Mouse (Mus musculus) forebrain, embryonic 11.5 days (tissue): ENCODE measurements around the gene Snrpa. TPM values are rescaled to one million over a fixed set of nuclear protein-coding genes. Genes with fewer than 3 reads are reported as not detected.

ENCODE experiments used
- ATAC-seq: fragments of 200-750 bp; cut with Nextera tagmentation; replicated peaks from 2 replicates; pipeline ENCODE4 v1.8.0; 2017; ENCODE audit warnings: moderate TSS enrichment; ENCODE audit not compliant: low FRiP score
- DNase-seq: peaks from one replicate; pipeline ENCODE4 v3.0.0-alpha.2; 2017; ENCODE audit warnings: low spot score
- H3K27ac ChIP-seq: fragments of 300-500 bp; sonication (generic); 2 replicates; pipeline ENCODE4 v1.5.1; 2014; ENCODE audit warnings: low read depth, low read length
- H3K27me3 ChIP-seq: fragments of 300-500 bp; sonication (generic); 2 replicates; pipeline ENCODE4 v1.6.1; 2014; ENCODE audit warnings: mild to moderate bottlenecking, low read length, mixed read lengths; ENCODE audit not compliant: control insufficient read depth, insufficient read depth
- H3K36me3 ChIP-seq: fragments of 300-500 bp; sonication (generic); 2 replicates; pipeline ENCODE4 v1.6.1; 2014; ENCODE audit warnings: mild to moderate bottlenecking, low read length, moderate library complexity, mixed read lengths; ENCODE audit not compliant: control insufficient read depth, insufficient read depth
- H3K4me1 ChIP-seq: fragments of 300-500 bp; sonication (generic); replicated peaks from 2 replicates; pipeline ENCODE4 v1.6.1; 2014; ENCODE audit warnings: low read length, mixed read lengths; ENCODE audit not compliant: control insufficient read depth, insufficient read depth
- H3K4me2 ChIP-seq: fragments of 300-500 bp; sonication (generic); 2 replicates; pipeline ENCODE4 v1.6.1; 2014; ENCODE audit warnings: low read depth, mild to moderate bottlenecking, low read length, moderate library complexity, mixed read lengths; ENCODE audit not compliant: severe bottlenecking
- H3K4me3 ChIP-seq: fragments of 300-500 bp; sonication (generic); 2 replicates; pipeline ENCODE4 v1.5.1; 2014; ENCODE audit warnings: low read depth, low read length
- H3K9ac ChIP-seq: fragments of 300-500 bp; sonication (generic); 2 replicates; pipeline ENCODE4 v1.6.1; 2014; ENCODE audit warnings: low read length
- H3K9me3 ChIP-seq: fragments of 300-500 bp; sonication (generic); 2 replicates; pipeline ENCODE4 v1.6.1; 2016; ENCODE audit warnings: low read length, mixed read lengths; ENCODE audit not compliant: control insufficient read depth
- WGBS: fragments of 180-500 bp; shearing (Covaris S2); extraction: QIAGEN DNeasy Blood & Tissue Kit; methylation state at CpG from one replicate; pipeline ENCODE4 v1.1.7; 2014; 5-methylcytosine and 5-hydroxymethylcytosine counted together
- polyA plus RNA-seq: library from polyadenylated mRNA; unstranded; fragments of >200 nt; fragmentation: Nextera tagmentation; extraction: Ambion mirVana; gene quantifications from 2 replicates; pipeline ENCODE4 v1.2.1, GENCODE M21; 2014

Snrpa gene
- polyA plus RNA-seq, 1 experiment from 2014 or later: 369 TPM

- H3K4me2 ChIP-seq: no peak overlapping the region
- ATAC-seq: no peak
- peaks cover 4% of the 10 kb centered on the region; the same call in 1 of the 2 replicates for H3K4me1 ChIP-seq
- no peak overlapping the region for H3K4me3 ChIP-seq
- no peaks in the 10 kb centered on the region for H3K27me3 ChIP-seq
- H3K9ac ChIP-seq: no peak overlapping the region
- no peaks in the 10 kb centered on the region for H3K9me3 ChIP-seq
- no peak overlapping the region for H3K27ac ChIP-seq
- H3K36me3 ChIP-seq: no peaks in the 10 kb centered on the region; the same call in 1 of the 2 replicates
- DNase-seq: no peak
- WGBS: 92% methylated on average over 6 of the region's 6 CpGs
Measured at GRCm38 (mm10) chr7:27221939-27222338, 25.9 kb upstream of the Snrpa start.

GRCm38 (mm10) chr7:27219937-27220336 is 23.9 kb upstream of the Snrpa start:
- H3K4me3 ChIP-seq: no peak overlapping the region
- H3K9me3 ChIP-seq: no peaks in the 10 kb centered on the region
- H3K4me2 ChIP-seq: no peak overlapping the region
- no peak overlapping the region for H3K27ac ChIP-seq
- no peaks in the 10 kb centered on the region for H3K27me3 ChIP-seq
- DNase-seq (no peak), ATAC-seq (no peak)
- no peaks in the 10 kb centered on the region; the same call in 1 of the 2 replicates for H3K36me3 ChIP-seq
- H3K9ac ChIP-seq: no peak overlapping the region
- WGBS: 86% methylated on average over 11 of the region's 11 CpGs
- no peaks in the 10 kb centered on the region; the same call in 1 of the 2 replicates for H3K4me1 ChIP-seq

GRCm38 (mm10) chr7:27218586-27218985 is 22.5 kb upstream of the Snrpa start:
- H3K4me1 ChIP-seq: no peaks in the 10 kb centered on the region
- no peaks in the 10 kb centered on the region; the same call in 1 of the 2 replicates for H3K36me3 ChIP-seq
- WGBS: 95% methylated on average over 7 of the region's 7 CpGs
- H3K27me3 ChIP-seq: no peaks in the 10 kb centered on the region
- no peak overlapping the region for H3K9ac ChIP-seq
- H3K27ac ChIP-seq: no peak overlapping the region
- no peaks in the 10 kb centered on the region for H3K9me3 ChIP-seq
- no peak overlapping the region for H3K4me3 ChIP-seq
- no peak for ATAC-seq
- H3K4me2 ChIP-seq: no peak overlapping the region
- DNase-seq: no peak

- Histone ChIP-seq H3K9ac (no peak overlapping the region), H3K9me3 (no peaks in the 10 kb centered on the region), H3K27ac (no peak overlapping the region), H3K4me1 (no peaks in the 10 kb centered on the region), H3K4me2 (no peak overlapping the region), H3K4me3 (no peak overlapping the region), H3K36me3 (peaks cover 4% of the 10 kb centered on the region; the same call in 1 of the 2 replicates), H3K27me3 (no peaks in the 10 kb centered on the region)
- 82% methylated on average over 2 of the region's 2 CpGs for WGBS
- ATAC-seq (no peak), DNase-seq (no peak)
Measured at GRCm38 (mm10) chr7:27212626-27213025, 16.6 kb upstream of the Snrpa start.

GRCm38 (mm10) chr7:27203730-27204449 is 7.8 kb upstream of the Snrpa start:
- Histone ChIP-seq H3K4me3 (no peak overlapping the region), H3K36me3 (peaks cover 2% of the 10 kb centered on the region; the same call in 1 of the 2 replicates), H3K4me1 (no peaks in the 10 kb centered on the region), H3K9me3 (no peaks in the 10 kb centered on the region), H3K4me2 (no peak overlapping the region), H3K27me3 (no peaks in the 10 kb centered on the region), H3K27ac (no peak overlapping the region), H3K9ac (no peak overlapping the region)
- ATAC-seq (no peak), DNase-seq (no peak)
- WGBS: 94% methylated on average over 8 of the region's 8 CpGs

- no peaks in the 10 kb centered on the region for H3K9me3 ChIP-seq
- no peak for DNase-seq
Measured at GRCm38 (mm10) chr7:27198779-27199178, 2.7 kb upstream of the Snrpa start.

GRCm38 (mm10) chr7:27198355-27198754 is 2.3 kb upstream of the Snrpa start:
- ATAC-seq (no peak), DNase-seq (no peak)
- Histone ChIP-seq H3K9me3 (no peaks in the 10 kb centered on the region), H3K4me2 (no peak overlapping the region), H3K9ac (no peak overlapping the region), H3K27ac (no peak overlapping the region), H3K4me3 (no peak overlapping the region), H3K4me1 (peaks cover 9% of the 10 kb centered on the region; the same call in 1 of the 2 replicates), H3K27me3 (no peaks in the 10 kb centered on the region), H3K36me3 (peaks cover 1% of the 10 kb centered on the region; the same call in 1 of the 2 replicates)

More at GRCm38 (mm10) chr7:27198779-27199178, 2.7 kb upstream of the Snrpa start:
- Histone ChIP-seq H3K4me1 (peaks cover 7% of the 10 kb centered on the region; the same call in 1 of the 2 replicates), H3K4me3 (no peak overlapping the region), H3K27me3 (no peaks in the 10 kb centered on the region), H3K9ac (no peak overlapping the region), H3K4me2 (no peak overlapping the region), H3K27ac (no peak overlapping the region), H3K36me3 (0 out of 2 replicates have a peak, but pooled peaks cover 2% of the 10 kb centered on the region)
- WGBS: 94% methylated on average over 8 of the region's 8 CpGs
- ATAC-seq: no peak

GRCm38 (mm10) chr7:27197634-27198033 is 1.6 kb upstream of the Snrpa start:
- Histone ChIP-seq H3K9ac (no peak overlapping the region), H3K9me3 (no peaks in the 10 kb centered on the region), H3K4me1 (peaks cover 9% of the 10 kb centered on the region; the same call in 1 of the 2 replicates), H3K27me3 (no peaks in the 10 kb centered on the region), H3K27ac (no peak overlapping the region), H3K36me3 (peaks cover 1% of the 10 kb centered on the region; the same call in 1 of the 2 replicates), H3K4me3 (no peak overlapping the region), H3K4me2 (no peak overlapping the region)
- no peak for DNase-seq
- WGBS: 93% methylated on average over 8 of the region's 8 CpGs
- ATAC-seq: no peak

GRCm38 (mm10) chr7:27197136-27197535 is 1.1 kb upstream of the Snrpa start:
- Histone ChIP-seq H3K9me3 (no peaks in the 10 kb centered on the region), H3K4me3 (no peak overlapping the region), H3K27ac (no peak overlapping the region), H3K4me1 (peaks cover 9% of the 10 kb centered on the region; the same call in 1 of the 2 replicates), H3K9ac (no peak overlapping the region), H3K36me3 (peaks cover 6% of the 10 kb centered on the region), H3K4me2 (no peak overlapping the region), H3K27me3 (no peaks in the 10 kb centered on the region)
- ATAC-seq: no peak
- 83% methylated on average over 3 of the region's 3 CpGs for WGBS
- no peak for DNase-seq
